Mouse (Mus musculus) left cerebral cortex, adult 2 months (tissue): Measurements from ENCODE around the gene Ppa2. TPM values are rescaled to one million over a fixed set of nuclear protein-coding genes. Genes with fewer than 3 reads are reported as not detected.
A peak's percentile ranks its signal among the peaks of the same experiment; 100 is the strongest.

Experiments
- DNase-seq, 2 experiments: peaks; one replicate each; pipeline ENCODE4 v3.0.0; 2021 to 2022; ENCODE audit warnings: low spot score in 2 of 2, mixed read lengths in 1 of 2; ENCODE audit errors: extremely low spot score in 1 of 2
- H3K27ac ChIP-seq: fragments of 200-600 bp; 2 replicates; pipeline ENCODE4 v1.8.1; 2022
- H3K4me3 ChIP-seq: fragments of 200-600 bp; 2 replicates; pipeline ENCODE4 v1.8.1; 2022
- CTCF ChIP-seq: fragments of 200-600 bp; IDR thresholded peaks from 2 replicates; pipeline ENCODE4 v1.8.1; 2022; ENCODE audit warnings: antibody characterized with exemption, mild to moderate bottlenecking, moderate library complexity
- intact Hi-C: fragments of 180-260 bp; cut with DNase I; formaldehyde crosslinking; loops from one replicate; pipeline ENCODE4 v1.15.1; 2025
- total RNA-seq, 2 experiments: library from RNA; stranded (reverse); gene quantifications; 2 replicates each; pipeline ENCODE4 v1.2.3; 2021

The Ppa2 gene
- total RNA-seq, 2 experiments from 2014 or later: 50.0 to 52.5 TPM

DNA sequence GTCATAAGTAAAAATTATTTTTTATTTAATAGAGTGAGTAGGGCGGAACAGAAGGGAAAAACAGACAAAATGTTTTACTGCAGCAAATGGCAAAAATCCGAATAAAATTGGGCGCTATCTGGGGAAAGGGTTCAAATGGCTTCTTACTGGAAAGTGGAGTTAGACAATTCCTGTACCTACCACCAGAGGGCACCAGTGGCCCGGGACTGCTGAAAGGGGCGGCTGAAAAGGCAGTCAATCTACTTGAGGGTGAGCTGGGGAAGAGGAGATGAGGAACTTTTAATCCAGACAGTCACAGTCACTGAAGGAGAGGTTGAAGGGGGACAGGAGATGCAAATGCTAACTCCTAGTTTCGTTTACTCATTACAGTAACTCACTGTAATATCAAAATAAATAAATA, 4.6 kb downstream of the Ppa2 start:
- intact Hi-C loops: loop anchor here (5.0 to 10.0 kb wide), 4 partner anchors 440 to 1313 kb away; no protein-coding TSS in a partner anchor
- DNase-seq: peak; percentile 69 to 81
- Histone ChIP-seq H3K4me3 (no peak overlapping the region), H3K27ac (no peak overlapping the region)
- peak; percentile 94 for TF ChIP-seq CTCF

DNA sequence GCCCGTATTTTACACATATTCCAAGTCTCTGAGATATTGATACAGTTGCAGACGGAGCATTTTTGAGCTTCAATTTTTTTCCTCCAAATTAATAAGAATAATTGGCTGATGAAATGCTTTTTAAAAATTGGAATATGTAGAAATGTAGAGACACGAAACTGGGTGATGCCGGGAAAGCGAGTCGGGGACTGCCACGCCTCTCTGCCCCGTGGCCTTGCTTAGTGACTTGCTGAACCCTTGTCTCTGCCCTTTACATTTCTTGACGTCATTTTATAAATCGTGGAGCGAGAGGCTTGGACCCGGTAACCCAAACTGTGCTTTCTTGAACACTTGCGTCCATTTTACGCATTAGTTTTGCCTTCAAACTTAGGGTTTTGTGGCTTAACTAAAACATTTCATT, 5.1 kb downstream of the Ppa2 start:
- no peak for TF ChIP-seq CTCF
- intact Hi-C loops: loop anchor here (10.0 kb wide), 3 partner anchors 440 to 930 kb away; no protein-coding TSS in a partner anchor
- no peak for DNase-seq
- no peak overlapping the region for H3K4me3 ChIP-seq
- no peak overlapping the region for H3K27ac ChIP-seq

DNA sequence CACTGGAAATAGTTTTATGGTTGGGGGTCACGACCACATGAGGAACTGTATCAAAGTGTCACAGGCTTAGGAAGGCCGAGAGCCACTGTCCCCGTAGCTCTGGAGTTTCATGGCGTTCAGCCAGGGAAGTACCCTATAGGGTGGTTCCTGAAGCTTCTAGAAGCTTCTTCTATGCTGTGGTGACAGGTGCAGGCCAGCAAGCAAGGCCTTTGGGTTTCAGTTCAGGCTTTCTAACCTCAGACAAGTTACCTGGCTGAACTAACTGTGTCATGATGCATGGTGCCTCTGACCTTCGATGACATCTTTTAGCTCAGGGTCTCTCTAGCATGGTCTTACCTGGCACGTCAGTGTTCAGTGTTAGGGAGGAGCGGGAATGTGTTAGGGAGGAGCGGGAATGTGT, 5.7 kb downstream of the Ppa2 start:
- H3K27ac ChIP-seq: no peak overlapping the region
- no peak for DNase-seq
- TF ChIP-seq CTCF: no peak
- intact Hi-C loops: loop anchor here (10.0 kb wide), 3 partner anchors 439 to 929 kb away; no protein-coding TSS in a partner anchor
- no peak overlapping the region for H3K4me3 ChIP-seq

DNA sequence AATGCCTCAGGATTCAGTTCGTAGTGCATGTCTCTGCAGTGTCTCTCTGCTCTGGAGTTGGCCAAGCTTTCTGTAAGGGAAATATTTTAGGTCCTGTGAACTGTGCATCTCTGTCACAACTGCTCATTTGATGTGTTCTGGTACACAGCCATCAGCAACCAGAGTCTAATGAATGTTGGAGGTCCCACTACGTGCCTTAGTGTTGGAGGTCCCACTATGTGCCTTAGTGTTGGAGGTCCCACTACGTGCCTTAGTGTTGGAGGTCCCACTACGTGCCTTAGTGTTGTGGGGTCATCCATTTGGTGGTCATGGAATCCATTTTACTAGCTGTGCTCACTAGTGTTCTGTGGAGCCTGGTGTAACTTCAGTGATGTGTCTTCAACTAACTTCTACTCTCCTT, 7.9 kb downstream of the Ppa2 start:
- intact Hi-C loops: loop anchor here (10.0 kb wide), 3 partner anchors 437 to 927 kb away; no protein-coding TSS in a partner anchor
- peak in 1 of 2 experiments; percentile 2 for DNase-seq

DNA sequence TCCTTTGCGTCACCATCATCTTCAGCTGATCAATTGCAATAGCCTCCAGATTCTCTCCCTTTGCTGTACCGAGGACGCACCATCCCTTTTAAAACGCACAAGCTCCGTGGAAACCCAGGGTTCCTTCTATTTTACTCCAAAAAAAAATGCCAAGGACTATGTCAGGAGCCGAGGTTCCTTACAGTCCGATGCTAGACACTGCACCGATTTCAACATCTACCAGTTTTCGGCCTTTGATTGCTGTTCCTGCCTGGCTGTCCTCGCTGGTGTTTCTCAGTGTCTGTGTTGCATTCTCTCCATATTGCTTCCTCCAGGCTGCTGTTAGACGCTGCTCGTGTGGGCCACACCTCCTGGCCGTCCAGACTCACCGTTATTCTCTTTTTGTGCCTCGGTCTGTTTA, 8.7 kb downstream of the Ppa2 start:
- H3K4me3 ChIP-seq: no peak overlapping the region
- H3K27ac ChIP-seq: no peak overlapping the region
- DNase-seq: no peak
- no peak for TF ChIP-seq CTCF
- intact Hi-C loops: loop anchor here (10.0 kb wide), 3 partner anchors 436 to 926 kb away; no protein-coding TSS in a partner anchor

More for the DNA sequence above, 7.9 kb downstream of the Ppa2 start:
- H3K27ac ChIP-seq: no peak overlapping the region
- no peak for TF ChIP-seq CTCF
- H3K4me3 ChIP-seq: no peak overlapping the region

DNA sequence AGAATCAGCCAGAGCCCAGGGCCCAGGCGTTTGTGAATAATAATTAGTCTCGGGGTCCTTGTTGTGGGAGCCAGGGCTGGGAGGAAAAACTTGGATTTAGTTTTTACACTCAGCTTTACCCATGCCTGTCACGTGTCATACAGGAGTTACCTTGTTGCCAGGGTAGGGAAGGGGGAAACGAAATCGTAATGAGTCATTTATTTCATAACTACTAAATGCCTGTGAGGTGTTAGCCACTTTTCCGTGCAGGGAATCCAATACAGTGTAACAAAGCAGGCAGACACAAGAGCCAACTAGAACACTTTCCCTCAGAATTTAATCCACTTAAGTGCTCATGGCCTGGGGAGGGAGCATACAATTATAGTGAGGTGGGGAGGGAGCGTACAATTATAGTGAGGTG, 9.9 kb downstream of the Ppa2 start:
- intact Hi-C loops: loop anchor here (10.0 kb wide), 3 partner anchors 435 to 925 kb away; no protein-coding TSS in a partner anchor
- Histone ChIP-seq H3K4me3 (no peak overlapping the region), H3K27ac (no peak overlapping the region)
- no peak for DNase-seq
- no peak for TF ChIP-seq CTCF

DNA sequence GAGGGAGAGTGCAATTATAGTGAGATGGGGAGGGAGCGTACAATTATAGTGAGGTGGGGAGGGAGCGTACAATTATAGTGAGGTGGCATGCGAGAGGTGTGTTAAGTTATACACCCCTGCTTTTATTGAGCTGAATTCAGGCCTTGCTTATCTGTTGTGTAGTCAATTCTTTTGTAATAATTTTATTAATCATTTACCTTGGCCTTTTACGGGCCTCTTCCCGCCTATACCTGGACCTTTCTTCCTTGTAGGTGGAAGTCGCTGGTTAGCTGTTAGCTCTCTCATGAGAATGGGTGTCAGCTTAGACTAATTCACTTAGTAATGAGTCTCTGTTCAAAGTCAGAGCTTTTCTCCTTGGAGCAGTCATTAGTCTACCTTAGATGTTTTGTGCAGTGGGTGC, 10.4 kb downstream of the Ppa2 start:
- no peak overlapping the region for H3K4me3 ChIP-seq
- no peak for DNase-seq
- intact Hi-C loops: no loop called here
- no peak for TF ChIP-seq CTCF
- no peak overlapping the region for H3K27ac ChIP-seq

DNA sequence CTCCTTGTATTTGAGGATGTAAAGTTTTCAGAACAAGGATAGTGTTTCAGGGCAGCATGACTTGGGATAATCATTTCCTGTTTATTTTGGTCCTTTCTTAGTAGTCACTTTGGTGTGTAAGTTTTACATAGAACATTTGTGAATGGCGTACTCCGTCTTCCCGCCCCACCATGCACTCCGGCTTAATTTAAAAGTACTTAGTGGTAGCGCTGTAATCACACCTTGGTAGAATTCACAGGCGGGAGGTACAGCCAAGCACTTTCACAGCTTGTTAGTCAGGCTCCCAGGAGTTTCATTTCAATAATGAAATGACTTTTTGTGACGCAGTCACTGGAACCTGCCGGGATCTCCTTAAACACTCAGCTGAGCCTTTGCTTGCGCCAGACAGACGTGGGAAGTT, 12.0 kb downstream of the Ppa2 start:
- no peak for TF ChIP-seq CTCF
- H3K4me3 ChIP-seq: no peak overlapping the region
- no peak overlapping the region for H3K27ac ChIP-seq
- no peak for DNase-seq
- intact Hi-C loops: no loop called here

DNA sequence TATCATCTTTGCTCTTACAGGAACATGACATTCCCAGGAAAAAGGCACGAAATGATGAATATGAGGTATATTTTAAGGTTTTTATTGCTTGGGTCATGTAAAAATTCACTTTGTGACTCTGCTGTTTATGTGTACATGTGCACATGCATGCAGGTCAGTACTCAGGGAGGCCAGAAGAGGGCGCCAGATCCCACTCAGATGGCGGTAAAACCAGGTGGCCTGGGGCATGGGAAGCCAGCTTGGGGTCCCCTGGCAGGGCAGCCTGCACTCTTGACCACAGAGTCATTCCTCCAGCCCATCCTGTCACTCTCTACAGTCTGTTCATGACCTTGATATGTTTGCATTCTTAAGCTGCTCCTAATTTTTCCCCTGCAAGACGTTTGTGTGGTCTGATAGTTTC, 12.6 kb downstream of the Ppa2 start:
- DNase-seq: no peak
- intact Hi-C loops: no loop called here
- Histone ChIP-seq H3K27ac (no peak overlapping the region), H3K4me3 (no peak overlapping the region)
- TF ChIP-seq CTCF: peak; percentile 42

DNA sequence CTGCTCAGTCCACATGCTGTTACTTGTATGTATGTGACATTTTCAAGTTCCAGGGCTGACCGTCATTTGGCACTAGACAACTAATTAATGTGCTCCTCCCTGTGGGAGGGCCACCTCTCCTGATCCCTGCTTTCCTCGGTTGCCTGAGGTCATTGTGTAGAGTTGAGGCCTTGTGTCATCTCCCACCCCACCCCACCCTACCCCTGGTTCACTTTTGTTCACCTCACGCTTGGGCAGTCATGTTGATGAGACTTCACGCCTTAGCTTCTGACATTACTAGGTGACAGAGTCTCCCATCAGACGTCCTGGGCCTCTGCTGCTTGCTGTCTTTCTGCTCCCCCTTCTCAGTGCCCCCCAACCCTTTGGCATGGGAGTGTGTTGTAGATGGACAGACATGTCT, 15.2 kb downstream of the Ppa2 start:
- no peak for DNase-seq
- Histone ChIP-seq H3K4me3 (no peak overlapping the region), H3K27ac (no peak overlapping the region)
- intact Hi-C loops: no loop called here
- TF ChIP-seq CTCF: no peak

DNA sequence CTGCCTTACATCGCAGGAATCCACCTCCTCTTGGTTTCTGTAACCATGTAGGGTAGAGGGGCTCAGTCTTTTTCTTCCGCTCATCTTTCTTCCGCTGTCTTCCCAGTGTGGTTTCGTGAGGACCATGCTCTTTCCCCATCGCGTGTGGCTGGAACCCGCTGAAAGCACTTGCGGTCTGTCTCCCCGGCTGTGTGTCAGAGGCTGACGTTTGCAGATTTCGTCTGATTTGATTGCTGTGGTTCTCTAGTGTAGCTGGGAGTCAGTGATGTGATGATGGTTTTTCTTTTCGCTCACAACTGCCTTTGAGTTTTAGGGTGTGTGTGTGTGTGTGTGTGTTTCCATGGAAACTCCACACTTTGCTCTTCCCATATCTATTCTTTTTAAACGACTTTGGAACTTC, 18.6 kb downstream of the Ppa2 start:
- intact Hi-C loops: no loop called here
- TF ChIP-seq CTCF: no peak
- no peak overlapping the region for H3K27ac ChIP-seq
- no peak for DNase-seq
- no peak overlapping the region for H3K4me3 ChIP-seq

DNA sequence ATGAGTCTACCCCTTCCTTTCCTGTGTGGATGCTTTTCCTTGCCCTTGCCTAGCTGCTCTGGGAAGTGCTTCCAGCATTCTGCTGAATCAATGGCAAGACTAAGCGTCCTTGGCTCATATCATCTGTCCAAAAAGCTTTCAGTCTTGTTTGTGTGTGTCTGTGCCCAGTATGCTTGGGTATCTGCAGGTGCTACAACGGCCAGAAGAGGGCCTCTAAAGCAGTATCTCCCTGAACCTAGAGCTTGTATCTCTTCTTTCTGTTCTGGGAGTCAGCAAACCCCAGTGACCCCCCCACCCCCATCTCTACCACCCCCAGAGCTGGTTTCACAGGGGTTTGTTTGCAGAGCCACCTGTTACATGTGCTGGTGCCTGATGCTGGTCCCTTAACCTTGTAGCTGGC, 19.5 kb downstream of the Ppa2 start:
- no peak overlapping the region for H3K27ac ChIP-seq
- intact Hi-C loops: no loop called here
- H3K4me3 ChIP-seq: no peak overlapping the region
- no peak for DNase-seq
- TF ChIP-seq CTCF: no peak; the same call in 1 of the 2 replicates

DNA sequence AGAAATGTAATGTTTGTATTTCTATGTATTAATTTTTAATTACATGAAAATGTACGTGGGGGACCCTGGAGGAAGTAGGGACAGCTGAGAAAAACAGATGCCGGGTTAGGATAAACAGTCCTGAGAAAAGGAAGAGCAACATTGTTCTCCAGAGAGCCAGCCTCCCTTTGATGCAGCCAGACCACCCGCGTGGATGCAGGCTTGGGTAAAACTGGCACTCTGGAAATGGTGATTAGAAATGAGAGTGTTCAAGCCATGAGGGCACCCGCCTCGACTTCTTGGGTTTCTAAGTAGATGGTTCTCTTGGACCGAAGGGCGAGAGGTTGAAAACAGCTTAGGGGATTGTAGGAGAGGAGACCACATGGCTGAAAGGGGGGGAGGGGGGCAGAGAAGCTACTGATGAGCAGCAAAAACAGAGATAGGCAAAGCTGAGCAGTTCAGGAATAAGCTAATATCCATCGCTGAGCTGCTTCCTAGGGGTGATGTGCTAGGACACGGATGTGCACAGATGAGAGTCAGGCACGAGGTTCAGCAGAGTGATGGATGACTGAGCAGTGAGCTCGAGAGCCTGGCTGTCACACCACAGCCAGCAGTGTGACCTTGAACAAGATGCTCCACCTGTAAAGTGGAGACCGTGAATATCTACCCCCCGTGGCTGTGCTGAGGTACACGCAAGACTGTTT, 21.4 kb downstream of the Ppa2 start:
- no peak for TF ChIP-seq CTCF
- Histone ChIP-seq H3K4me3 (no peak overlapping the region), H3K27ac (no peak overlapping the region)
- intact Hi-C loops: no loop called here
- DNase-seq: no peak
